Mouse (Mus musculus): ENCODE results near the gene Stambp.

The Stambp gene

GRCm38 (mm10) chr6:83501524-83502310, 70.8 kb downstream of the Stambp start:
- DNase-seq (ENCODE audit: low spot score): no peak

- DNase-seq (ENCODE audit: low spot score): no peak
Observed at GRCm38 (mm10) chr6:83500462-83500861, 72.1 kb downstream of the Stambp start.

DNA sequence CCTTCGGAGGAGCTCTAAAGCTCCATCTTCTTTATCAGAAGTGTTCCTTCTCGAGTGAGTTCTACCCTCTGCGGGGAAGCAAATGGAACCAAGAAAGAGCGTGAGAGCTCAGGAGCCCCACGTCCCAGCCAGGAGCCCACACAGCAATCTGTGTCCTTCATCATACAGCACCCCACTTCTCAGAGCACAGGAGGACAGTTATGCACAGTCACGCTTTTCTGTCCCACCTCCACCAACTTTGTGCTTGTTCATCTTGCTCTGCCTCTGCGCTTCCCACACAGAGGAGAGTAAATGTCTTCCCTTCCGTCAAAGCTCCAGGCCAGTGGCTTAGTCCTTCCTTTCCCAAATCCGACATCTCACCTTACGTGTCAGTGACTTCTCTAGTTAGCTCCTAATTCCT, 73.5 kb downstream of the Stambp start:
- no peak for DNase-seq (ENCODE audit: low spot score)

DNA sequence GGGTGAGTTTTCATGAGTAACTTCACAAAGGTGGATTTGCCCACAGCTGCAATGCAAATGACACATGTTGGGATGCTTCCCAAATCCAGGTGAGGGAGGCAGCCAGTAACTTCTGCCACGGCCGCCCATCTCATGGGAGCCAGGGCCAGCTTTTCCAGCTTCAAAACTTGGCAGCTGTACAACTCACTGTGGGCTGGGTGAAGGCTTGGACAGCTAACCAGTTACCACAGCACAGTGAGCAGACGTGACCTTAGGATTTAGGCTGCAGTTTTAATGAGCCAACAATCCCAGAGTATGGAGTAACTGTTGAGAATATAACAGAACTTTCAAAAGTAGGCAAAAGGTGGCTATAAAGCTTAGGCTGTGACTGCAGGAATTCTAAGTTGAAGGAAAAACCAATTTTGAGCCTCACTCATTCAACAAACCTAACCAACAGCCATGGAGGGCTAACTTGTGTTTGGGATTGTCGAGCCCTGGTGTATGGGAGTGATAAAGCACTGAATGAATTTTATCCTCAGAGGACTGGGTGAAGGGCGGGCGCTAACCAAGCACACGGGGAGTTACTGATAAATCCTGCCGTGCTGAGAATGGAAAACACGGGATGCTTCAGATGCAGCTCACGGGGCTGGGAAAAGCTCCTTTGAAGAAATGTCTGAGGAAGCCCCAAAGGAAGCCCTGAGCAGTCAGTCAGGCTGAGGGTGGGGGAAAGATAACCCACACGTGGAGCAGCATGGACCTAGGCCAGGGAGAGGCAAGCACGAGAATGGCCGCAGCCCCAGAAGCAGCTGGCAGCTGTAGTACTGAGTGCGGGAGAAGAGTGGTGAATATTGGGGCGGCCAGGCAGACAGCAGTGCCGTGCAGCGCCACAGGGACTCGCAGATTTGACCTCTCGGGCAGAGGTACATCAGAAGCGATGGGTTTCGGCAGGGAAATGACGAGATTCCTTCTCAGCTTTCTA, 75.5 kb downstream of the Stambp start:
- peak; percentile 47 for DNase-seq (ENCODE audit: low spot score)

GRCm38 (mm10) chr6:83496009-83496752, 76.3 kb downstream of the Stambp start:
- DNase-seq (ENCODE audit: low spot score): peak; percentile 47

All from ovary, adult 18-20 months (tissue).